Mouse (Mus musculus) layer of hippocampus, adult 11-12 months (tissue): ENCODE measurements around the gene Frmd5.
A peak's percentile ranks its signal among the peaks of the same experiment; 100 is the strongest.

Experiments
- DNase-seq: peaks from one replicate; pipeline ENCODE4 v3.0.0; 2022; ENCODE audit warnings: low spot score

The Frmd5 gene

DNA sequence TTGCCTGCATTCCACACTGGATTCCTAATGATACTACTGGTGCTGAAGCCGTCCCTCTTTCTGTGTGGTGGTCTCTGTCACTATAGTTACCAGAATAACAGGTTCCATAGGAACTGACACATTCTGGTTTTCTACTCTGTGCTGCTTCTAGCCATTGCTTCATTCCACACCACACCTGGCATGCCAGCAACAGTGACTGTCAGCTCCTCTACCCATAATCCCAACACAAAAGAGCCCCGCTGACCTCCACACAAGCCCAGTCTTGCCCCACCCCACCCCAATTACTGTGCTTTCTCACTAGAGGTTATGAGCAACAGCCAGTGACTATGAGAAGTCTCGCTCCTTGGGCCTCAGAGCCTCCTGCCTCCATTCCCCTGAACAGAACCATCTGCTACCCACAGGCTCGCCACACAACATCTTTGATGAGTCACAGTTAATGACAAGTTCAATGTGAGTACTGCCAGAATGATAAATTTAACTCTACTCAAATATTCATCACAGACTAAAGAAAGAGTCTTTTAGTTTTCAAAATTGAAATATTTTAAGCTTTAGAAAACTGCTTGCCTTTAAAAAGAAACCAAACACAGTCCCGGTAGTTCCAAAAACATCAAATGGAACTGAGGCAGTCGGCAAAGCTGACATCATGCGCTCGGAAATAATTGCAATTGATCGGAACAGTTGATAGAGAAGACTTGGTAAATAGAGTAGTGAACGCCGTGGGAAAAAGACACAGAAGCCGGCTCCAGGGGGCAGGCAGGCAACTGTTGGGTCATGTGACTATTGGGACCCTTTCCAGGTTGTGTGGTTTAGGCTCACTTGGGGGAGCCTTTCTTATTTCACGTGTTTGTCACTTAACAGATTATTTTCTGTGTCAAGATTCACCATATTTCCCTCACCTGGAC lies 185.4 kb downstream of the Frmd5 start:
- peak; percentile 49 for DNase-seq

DNA sequence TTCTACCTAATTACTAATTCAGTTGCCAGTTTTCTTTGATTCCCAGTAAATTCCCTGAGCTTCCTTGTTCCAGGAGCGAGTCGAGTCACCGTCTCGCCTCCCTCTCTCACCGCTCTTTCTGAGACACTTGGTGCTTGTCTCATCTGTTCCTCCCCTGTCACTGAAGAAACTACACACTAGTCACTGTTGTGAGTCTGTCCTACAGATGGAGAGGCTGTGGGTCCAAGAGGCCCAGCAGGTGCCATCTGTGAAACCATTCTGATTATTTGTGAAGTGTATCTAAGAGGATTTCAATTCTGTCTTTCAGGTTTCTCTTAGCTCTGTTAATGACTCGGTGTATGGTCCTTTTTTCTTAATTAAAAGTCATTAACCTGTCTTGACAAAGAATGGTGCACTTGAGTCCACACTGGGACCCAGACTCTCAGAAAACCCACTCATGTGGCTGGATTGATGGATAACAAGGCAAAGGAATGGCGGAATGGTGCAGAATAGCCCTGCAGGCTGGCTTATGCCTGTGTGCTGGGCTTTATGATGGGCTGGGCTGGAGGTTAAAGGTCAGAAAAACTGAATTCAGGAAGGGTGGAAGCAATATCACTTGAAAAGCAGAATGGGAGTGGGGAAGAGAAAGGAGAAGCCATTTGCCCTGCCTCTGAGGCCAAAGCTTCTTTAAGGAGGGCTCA lies 186.2 kb downstream of the Frmd5 start:
- no peak for DNase-seq

DNA sequence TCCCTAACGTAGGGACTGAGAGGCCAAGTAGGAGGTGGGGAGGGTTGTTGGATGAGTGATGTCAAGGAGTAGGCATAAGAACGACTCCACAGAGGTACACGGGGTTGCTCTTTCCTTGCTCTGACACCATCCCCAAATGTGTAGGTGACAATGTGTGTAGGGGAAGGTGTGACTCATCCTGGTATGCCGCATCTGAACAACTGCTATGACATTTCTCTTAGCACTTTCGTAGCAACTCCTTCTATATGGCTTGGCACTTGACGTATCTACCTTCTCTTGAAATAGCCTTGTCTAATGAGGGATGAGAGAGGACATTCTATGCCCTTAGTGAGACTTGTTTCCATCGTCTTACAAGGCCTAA lies 191.7 kb downstream of the Frmd5 start:
- no peak for DNase-seq

DNA sequence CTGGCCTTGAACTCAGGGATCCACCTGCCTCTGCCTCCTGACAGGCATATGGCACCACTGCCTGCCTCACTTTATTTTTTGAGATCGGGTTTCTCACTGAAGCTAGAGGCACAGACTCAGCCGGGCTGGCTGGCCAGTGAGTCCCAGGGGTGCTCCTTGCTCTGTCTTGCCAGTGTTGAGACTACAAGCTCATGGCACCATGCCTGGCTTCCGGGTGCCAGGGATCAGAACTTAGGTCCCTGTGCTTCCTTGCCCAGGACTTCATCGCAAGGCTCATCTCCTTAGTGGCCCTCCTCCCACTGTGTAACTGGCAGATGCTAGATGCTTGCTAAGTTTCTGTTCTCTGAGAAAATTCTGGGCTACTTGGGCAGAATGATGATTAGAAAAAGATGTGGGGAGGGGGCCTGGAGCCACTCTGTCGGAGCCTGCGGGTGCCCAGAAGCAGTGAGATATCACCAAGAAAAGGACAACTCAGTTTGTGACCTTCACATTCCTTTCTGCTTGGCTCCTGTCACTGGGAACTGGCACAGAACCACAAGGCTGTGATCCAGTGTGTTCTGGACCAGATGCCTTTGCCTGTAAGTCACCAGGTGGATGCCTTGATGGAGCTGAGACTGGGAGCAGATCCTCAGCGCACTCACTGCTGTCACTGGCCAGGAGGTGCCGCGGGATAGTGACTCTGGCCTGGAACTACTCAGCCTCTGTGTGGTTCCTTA lies 192.2 kb downstream of the Frmd5 start:
- DNase-seq = no peak

DNA sequence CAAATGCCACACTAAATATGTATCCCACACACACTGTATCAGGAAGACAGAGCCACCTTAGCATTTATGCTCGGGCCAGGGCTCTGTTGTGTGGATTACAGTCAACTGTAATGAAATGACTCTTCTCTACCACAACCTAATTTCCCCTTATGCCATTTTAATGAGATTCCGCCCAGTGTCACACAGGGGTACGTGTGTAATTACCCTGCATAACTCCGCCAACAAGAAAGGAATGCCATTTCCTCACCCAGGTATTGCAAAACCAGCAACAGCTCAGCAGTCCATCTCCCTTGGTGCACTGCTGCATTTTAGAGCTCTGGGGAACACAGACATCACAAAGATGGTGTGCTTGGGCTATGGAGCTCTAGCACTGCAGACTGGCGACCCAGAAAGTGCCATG lies 194.8 kb downstream of the Frmd5 start:
- no peak for DNase-seq

DNA sequence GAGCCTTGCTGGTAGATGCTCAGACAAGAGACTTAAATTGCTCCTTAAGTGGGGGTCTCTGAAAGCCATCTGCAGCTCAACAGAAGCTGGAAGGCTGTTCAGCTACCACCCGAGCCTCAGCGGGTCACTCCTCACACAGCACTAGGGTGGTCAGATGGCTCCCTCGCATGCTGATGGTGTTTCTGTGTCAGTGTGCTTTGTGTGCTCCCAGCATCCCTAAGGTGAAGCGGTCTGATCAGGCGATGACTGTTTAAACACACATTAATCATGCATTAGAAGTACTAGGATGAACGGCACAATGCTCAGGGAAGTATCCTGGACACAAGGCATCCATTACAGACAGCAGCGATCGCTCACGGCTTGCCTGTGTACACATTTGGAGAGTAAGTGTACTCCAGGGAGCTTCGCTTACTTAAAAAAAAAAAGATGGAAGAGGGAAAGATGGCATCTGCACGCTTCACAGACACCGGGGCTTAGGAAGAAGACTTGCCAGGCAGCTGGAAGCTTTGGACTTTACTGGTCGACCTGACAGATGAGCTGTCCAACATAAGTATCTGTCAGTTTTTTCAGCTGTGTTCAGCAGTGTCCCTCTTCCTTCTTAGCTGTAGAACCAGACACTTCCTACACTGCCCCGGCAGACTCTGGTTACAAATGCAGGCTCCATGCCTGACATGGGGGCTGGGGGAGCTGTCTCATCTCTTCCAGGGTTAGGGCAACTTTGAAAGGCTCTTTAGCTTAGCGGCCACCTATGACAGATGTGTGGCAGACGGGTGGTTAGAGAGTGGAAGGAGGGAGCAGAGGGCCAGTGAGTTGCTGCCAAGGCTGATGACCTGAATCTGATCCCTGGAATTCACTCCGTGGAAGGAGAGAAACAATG lies 196.6 kb downstream of the Frmd5 start:
- DNase-seq = no peak

DNA sequence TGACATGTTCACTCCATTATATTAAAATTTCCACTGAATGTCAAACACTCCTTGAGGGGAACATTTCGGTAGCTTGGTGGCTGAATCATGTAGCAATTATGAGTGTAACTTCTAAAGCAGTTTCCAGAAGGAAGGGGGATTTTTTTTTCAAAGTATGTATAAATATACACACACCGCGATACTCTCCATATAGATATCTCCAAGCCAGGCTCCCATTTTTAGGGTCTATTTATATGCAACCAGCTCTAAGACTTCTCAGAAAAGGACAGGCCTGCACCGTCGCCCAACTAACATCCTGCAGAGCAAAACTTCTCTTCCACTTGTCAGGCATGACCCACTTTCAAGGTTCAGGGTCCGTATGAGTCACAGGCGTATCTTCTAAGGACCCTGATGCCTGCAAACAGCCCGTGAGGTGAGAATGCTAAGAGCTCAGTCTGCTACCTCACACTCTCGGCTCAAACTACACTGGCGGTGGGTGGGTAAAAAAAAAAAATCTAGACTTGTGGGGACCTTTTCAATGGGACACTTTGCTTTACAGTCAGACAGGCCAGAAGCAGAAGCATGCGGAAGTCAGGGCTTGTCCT lies 197.7 kb downstream of the Frmd5 start:
- DNase-seq = no peak

DNA sequence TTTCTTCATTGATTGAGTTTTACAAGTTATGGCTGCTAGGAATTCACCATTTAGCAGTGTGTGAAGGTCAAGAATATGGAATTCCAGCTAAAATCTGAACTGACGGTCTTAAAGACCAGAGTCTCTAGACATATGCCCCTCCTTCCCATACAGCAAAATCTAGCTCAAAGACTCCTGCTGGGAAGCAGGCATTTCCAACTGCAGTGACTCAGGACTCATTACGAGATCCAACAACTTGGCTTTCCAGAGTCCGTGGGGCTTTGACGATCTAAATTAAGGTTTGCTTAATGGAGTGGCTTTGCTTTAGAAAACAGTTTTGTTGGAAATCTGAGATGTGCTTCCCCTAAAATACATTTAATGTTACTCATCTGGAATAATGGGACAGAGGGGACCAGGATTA lies 204.5 kb downstream of the Frmd5 start:
- no peak for DNase-seq

DNA sequence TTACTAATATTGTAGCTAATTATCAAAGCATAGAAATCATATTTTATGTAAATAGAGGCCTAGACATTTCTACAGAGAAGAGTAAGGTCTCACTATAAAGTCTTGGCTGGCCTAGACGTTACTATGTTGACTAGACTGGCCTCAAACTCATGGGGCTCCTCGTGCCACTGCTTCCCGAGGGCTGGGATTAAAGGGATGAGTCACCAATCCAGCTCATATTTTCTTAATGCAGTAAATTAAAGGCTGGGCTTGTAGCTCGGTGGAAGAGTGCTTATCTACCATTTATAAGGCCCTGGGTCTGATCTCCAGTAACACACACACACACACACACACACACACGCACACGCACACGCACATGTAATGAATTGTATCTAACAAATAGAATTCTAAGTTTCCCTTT lies 205.3 kb downstream of the Frmd5 start:
- no peak for DNase-seq

DNA sequence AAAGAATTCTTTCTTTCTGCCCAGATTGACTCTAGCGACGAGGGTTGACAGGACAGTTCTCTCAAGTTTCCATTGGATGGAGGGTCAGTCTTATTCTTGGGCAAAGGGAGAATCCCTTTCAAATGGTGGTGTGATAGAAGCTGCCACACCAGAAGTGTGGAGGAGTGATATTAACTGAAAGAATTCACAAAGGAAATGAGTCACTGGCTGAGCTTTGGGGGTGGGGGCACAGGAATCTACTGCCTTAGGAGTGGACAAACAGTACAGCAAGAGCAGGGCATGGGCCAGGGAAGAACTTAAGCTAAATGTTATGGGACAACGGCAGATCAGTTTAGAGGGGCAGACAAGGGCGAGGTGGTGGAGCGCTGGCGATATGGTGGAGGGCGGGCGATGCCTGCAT lies 206.2 kb downstream of the Frmd5 start:
- no peak for DNase-seq

DNA sequence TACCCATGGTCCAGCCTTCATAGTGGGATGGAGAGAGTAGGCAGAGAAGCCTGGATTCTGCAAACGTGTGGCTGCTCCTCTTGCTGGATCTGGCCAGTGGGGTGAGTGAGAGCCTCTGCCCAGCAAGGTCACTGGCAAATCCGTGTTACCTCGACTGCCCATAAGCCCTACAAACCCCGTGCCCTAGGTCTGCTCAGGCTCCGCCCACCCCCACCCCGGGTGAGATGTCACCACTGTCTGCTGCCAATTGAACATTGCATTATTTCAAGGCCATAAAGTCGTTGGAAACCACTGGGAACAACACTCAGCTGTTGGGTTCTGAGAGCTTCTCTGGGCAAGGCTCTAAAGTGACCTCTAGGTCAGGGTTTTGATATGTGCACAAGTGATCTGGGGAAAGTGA lies 208.6 kb downstream of the Frmd5 start:
- no peak for DNase-seq

DNA sequence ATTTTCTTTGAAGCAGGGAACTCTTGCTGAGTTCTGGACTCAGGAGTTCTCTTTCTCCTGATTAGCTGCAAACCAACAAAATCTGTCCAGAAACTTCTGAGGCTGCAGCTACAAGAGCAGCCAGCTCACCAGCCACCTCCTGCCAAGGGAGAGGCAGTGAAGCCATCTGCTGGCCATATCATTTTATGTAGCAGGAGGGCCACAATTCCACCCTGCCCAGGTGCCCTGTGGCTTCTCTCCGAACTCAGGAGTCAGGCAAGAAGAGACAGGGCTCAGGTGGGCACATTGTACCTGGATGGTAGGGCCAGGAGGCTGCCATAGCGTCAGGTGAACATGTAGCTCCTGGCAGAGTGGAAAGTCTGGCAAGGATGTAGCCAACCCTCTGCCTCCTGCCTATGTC lies 210.3 kb downstream of the Frmd5 start:
- DNase-seq = no peak

DNA sequence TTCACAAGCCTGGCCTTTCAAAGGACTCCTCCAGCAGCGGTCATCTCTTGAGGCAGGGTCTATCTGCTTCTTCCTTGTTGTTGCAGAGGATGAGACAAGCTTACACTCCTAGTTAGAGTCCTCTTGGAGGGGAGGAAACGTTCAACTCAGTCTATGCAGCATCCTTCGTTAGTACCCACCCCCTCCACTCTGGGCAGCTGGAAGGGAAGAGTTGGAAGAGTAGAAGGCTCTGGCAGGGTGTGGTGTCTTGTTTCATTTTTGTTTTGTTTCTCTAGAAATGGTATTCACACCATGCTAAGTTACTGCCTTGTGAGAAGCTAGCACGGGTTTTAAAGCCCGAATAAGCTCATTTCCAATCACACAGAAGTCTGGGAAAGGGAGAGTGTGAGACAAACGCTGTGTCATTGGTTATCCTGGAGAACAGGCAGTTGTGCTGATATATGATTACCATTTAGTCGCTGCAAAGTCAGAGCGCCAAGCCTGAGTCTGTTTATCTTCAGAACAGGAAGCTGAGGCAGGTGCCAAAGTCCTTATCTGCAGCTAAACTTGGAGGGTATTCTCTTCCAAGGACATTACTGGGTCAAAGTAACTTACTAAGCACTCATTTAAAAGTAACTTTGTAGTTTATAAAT lies 212.1 kb downstream of the Frmd5 start:
- no peak for DNase-seq

DNA sequence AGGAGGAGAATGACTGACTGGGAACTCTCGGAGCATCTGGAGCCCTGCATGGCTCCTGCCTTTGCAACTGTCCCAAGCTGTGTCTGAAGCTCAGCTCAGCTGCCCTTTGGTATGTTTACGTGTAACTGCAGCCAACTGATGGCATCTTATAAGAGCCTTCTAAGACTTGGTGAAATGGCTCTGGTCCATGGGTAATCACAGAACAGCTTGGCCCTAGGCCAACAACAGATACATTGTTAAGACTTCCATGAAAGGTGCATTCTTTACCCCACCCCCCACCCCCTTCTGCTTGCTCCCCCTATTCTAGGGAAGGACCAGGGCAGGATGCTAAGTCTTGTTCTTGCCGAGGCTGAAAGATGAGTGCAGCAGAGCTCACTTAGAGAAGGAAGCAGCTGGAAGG lies 212.8 kb downstream of the Frmd5 start:
- DNase-seq = no peak

DNA sequence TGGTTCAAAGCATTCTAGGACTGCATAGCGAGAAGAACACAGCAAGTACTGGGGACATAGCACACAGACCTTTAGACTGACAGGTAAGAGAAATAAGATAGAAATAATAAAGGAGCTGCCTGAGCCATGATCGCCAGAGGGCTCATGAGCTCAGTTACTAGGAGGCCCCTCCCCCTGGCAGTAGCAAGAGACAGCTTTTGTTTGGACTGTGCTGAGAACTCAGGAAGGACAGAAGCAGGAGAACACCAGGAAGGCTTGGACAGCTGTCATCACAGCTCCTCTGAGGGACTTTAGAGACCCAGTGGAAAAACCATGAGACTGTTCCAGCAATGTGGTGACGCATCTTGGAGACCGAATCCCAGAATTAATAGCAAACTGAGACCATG lies 218.6 kb downstream of the Frmd5 start:
- DNase-seq = peak; percentile 34

DNA sequence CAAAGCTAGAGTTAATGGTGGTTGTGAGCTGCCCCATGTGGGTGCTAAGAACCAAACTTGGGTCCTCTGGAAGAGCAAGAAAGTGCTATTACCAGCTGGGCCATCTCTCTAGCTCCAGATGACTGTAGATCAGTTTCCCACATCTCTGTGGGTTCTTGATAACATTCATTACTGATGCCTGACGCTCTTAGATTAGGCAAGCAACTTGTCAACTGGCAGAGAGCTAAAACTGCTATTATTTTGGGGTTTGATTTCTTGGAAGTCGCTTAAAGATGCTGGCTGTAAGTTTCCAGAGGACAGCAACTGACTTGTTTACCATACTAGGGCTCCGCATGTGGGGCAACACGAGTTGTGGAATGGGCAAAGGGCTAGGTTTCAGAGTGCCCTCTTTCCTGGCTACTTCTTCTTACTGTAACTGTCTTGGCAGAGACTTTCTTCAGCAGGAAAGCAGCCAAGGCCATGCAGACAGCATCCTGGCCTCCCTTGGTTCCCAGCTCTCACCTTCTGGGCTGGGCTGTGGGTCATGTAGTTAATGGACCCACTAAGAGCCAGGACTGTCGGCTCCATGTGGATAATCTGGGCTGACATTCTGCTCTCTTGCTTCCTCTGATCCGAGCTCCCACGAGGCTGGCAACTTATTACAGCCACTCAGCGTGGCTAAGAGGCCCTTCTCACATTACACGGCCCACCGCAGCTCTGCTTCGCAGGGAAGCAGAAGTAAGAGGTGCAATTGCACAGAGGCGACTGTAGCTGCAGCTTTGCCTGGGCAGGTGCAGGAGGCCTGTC lies 219.2 kb downstream of the Frmd5 start:
- no peak for DNase-seq

DNA sequence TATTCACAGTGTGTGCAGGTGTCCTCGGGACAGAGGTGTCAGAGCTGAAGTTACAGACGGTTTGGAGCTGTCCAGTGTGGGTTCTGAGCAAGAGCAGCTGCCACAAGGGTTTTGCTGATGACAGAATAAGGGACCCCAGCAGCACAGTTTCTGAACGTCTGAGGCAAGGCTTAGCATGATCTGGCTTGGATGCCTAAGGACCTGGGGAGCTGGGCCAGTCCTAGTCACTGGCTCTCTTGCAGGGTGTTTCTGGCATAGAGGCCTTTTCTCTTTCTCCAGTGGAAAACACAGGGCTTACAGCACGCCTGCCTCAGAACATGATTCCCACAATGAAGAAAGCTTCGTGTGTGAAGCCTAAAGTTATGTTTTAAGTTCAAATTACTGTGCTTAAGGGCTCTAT lies 222.2 kb downstream of the Frmd5 start:
- no peak for DNase-seq

DNA sequence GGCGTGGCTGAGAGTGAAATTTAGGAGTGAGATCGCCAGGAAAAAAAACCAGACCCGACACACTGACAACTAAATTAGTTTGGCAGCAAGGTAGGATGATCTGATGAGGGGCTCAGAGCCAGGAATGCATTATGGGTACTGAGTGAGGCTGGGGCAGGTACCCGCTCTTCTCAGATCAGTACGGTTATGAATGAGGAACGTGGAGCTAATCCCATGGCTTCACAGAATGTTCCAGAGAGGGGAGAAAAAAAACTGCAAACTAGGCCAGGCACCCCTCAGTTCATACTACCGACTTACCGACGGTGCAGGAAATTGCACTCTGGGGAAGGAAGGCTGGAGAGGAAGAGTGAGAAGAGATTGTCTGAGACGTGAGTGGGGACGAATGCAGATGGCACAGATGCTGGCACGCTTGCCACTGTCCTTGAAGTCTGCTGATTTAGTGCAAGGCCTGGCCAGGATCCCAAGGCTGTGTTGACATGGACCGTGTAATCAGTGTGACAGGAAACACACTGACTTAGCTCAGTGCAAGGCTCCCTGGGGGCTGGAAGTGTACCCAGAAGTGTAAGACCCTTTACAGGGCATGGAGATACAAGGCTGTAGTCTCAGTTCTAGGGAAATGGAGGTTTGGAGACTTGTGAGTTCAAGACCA lies 223.3 kb downstream of the Frmd5 start:
- no peak for DNase-seq

DNA sequence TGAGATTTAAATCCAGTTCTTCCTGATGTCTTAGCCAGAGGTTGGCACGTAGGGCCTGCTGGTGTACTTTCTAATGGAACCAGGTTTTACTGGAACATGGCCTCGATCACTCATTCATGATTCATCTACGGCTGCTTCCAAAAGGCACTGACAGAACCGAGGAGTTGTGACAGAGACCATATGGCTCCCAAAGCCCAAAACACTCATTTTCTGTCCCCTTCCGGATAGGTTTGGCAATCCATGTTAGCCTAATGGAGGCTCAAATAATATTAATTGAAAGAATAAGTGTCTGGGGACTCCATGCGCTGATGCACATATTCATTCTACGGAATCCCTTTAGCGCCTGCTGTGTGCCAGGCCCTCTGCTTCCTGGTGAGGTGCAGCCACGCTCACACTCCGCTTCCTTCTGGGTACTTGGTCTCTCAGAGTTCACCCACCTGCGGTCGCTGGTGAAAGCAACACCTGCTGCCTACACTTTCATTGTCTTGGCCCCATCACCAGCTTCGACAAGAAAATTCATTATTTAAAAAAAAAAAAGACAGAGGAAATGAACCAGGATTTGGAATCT lies 224.0 kb downstream of the Frmd5 start:
- no peak for DNase-seq
